In the genomic region with DNA sequence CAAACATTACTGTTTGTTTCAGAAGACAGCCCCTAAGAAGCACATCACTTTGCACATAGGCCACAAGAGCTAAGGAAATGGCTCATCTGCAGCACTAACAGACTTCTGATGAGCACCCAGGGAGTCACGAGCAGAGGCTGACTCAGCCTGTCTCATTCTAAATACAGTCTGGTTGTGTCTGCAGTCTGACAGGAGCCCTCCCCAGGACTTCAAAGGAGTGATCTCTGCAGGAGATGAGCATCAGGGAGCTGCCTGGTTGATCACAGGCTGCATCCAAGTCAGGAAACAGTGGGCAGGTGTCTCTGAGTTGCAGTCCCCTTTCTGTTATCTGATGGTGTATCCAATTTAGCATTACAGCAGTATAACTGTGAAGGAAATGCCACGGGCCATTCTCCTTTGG, we compare ENCODE assay signal across 17 mouse cellular contexts.
DNase-seq lines count a peak whose midpoint lies in the region; ATAC-seq and TF ChIP-seq lines count a peak whose summit lies in the region.
"Had no signal": no experiment of that assay in that cellular context is flagged by ENCODE, and none has a peak within 500 bp of the region (broad histone marks: within the 10 kb centered on the region; RNA-seq: fewer than 3 reads in every experiment).

No protein-coding gene starts in this region.

- no peak for DNase-seq in frontal cortex, postnatal 10 days (ENCODE audit: low spot score in 2 of 2)
- no peak for DNase-seq in midbrain, embryonic 10.5 days (ENCODE audit: low spot score)
- DNase-seq in ZHBTc4 (ENCODE audit: low read depth, low spot score): peak; percentile 69
- DNase-seq in telencephalon, adult 2 months (ENCODE audit: low read depth, low spot score): peak; percentile 55
- DNase-seq in kidney, postnatal 14 days: no peak
- DNase-seq in lung, postnatal 0 days (ENCODE audit: low spot score): no peak
- DNase-seq: cerebellum, adult 11-12 months; heart, adult 2 months; kidney, adult 11 months; kidney, postnatal 10 days; layer of hippocampus, adult 9-11 months had no signal

- no peaks in the 10 kb centered on the region for H3K9me3 ChIP-seq in midbrain, embryonic 15.5 days
- no peaks in the 10 kb centered on the region for H3K9me3 ChIP-seq in midbrain, embryonic 10.5 days (replicated peaks)
- no peaks in the 10 kb centered on the region for H3K9me3 ChIP-seq in lung, postnatal 0 days (ENCODE audit: low read length)
- H3K9me3 ChIP-seq: limb, embryonic 12.5 days; stomach, embryonic 15.5 days had no signal

- no peak overlapping the region for H3K9ac ChIP-seq in midbrain, embryonic 15.5 days
- no peak overlapping the region for H3K9ac ChIP-seq in lung, postnatal 0 days (replicated peaks; ENCODE audit: low read depth)
- H3K9ac ChIP-seq: hindbrain, embryonic 15.5 days; limb, embryonic 12.5 days; liver, embryonic 14.5 days; stomach, embryonic 15.5 days had no signal

- WGBS in midbrain, embryonic 15.5 days: 12% methylated on average over 2 of the region's 2 CpGs
- 40% methylated on average over 2 of the region's 2 CpGs for WGBS in midbrain, embryonic 10.5 days
- whole genome bisulfite sequencing in lung, postnatal 0 days: 33% methylated on average over 2 of the region's 2 CpGs

- H3K36me3 ChIP-seq in midbrain, embryonic 15.5 days (replicated peaks): no peaks in the 10 kb centered on the region
- H3K36me3 ChIP-seq in midbrain, embryonic 10.5 days: no peaks in the 10 kb centered on the region
- no peaks in the 10 kb centered on the region for H3K36me3 ChIP-seq in lung, postnatal 0 days (ENCODE audit: insufficient read depth, low read length)
- H3K36me3 ChIP-seq: hindbrain, embryonic 15.5 days; limb, embryonic 12.5 days; stomach, embryonic 15.5 days had no signal

- 0 out of 2 replicates have a peak, but pooled peaks cover 2% of the 10 kb centered on the region for H3K4me1 ChIP-seq in midbrain, embryonic 15.5 days
- H3K4me1 ChIP-seq in midbrain, embryonic 10.5 days: 0 out of 2 replicates have a peak, but pooled peaks cover 4% of the 10 kb centered on the region
- no peaks in the 10 kb centered on the region for H3K4me1 ChIP-seq in lung, postnatal 0 days (ENCODE audit: insufficient read depth, low read depth, low read length)
- H3K4me1 ChIP-seq: hindbrain, embryonic 15.5 days; limb, embryonic 12.5 days; stomach, embryonic 15.5 days had no signal

- no peak overlapping the region for H3K4me2 ChIP-seq in midbrain, embryonic 15.5 days
- H3K4me2 ChIP-seq in lung, postnatal 0 days (replicated peaks; ENCODE audit: low read depth, low read length): no peak overlapping the region
- H3K4me2 ChIP-seq: hindbrain, embryonic 15.5 days; limb, embryonic 12.5 days; stomach, embryonic 15.5 days had no signal

- no peak overlapping the region for H3K4me3 ChIP-seq in midbrain, embryonic 15.5 days
- H3K4me3 ChIP-seq in midbrain, embryonic 10.5 days: no peak overlapping the region
- H3K4me3 ChIP-seq in lung, postnatal 0 days (ENCODE audit: low read depth, low read length): no peak overlapping the region
- H3K4me3 ChIP-seq: heart, adult 2 months; hindbrain, embryonic 15.5 days; limb, embryonic 12.5 days; stomach, embryonic 15.5 days had no signal

- peak; percentile 98 for ATAC-seq in frontal cortex, adult (ENCODE audit: low TSS enrichment)
- ATAC-seq in midbrain, embryonic 15.5 days (replicated peaks): peak; percentile 65; the same call in 1 of the 2 replicates
- no peak for ATAC-seq in lung, postnatal 0 days

- TF ChIP-seq EP300 in lung, postnatal 0 days (IDR thresholded peaks at IDR 0.05): no peak

- no peaks in the 10 kb centered on the region for H3K27me3 ChIP-seq in midbrain, embryonic 15.5 days (replicated peaks)
- no peaks in the 10 kb centered on the region for H3K27me3 ChIP-seq in midbrain, embryonic 10.5 days (ENCODE audit: low read depth, poor library complexity, severe bottlenecking)
- no peaks in the 10 kb centered on the region for H3K27me3 ChIP-seq in lung, postnatal 0 days (replicated peaks; ENCODE audit: insufficient read depth, low read length)
- H3K27me3 ChIP-seq: hindbrain, embryonic 15.5 days; limb, embryonic 12.5 days; stomach, embryonic 15.5 days had no signal

- 0 out of 2 replicates have a peak overlapping the region, but pooled peaks have one; percentile 12 for H3K27ac ChIP-seq in midbrain, embryonic 15.5 days
- no peak overlapping the region for H3K27ac ChIP-seq in midbrain, embryonic 10.5 days (replicated peaks)
- no peak overlapping the region for H3K27ac ChIP-seq in lung, postnatal 0 days (ENCODE audit: low read length)
- H3K27ac ChIP-seq: heart, adult 2 months; hindbrain, embryonic 15.5 days; limb, embryonic 12.5 days; liver, embryonic 14.5 days; stomach, embryonic 15.5 days had no signal

- no peak for TF ChIP-seq CTCF in lung, postnatal 0 days (IDR thresholded peaks at IDR 0.05)

Comparison
In these comparisons a context has a peak if more than half of its experiments do, and no peak if none do; other contexts are left out.
1. DNase-seq: peak in ZHBTc4 (single experiment) and telencephalon, adult 2 months (single experiment); none in frontal cortex, postnatal 10 days (0 of 2), midbrain, embryonic 10.5 days (single experiment), kidney, postnatal 14 days (single experiment) and lung, postnatal 0 days (single experiment).